Mouse (Mus musculus) embryonic facial prominence, embryonic 11.5 days (tissue): ENCODE measurements at regions not wholly inside any gene's neighbourhood (a gene's known extent, or its start where the extent isn't known, plus 50 kb on each side); places are given as distances from the start of the nearest gene placed in this dataset.

ENCODE experiments used
- ATAC-seq: fragments of 200-750 bp; cut with Nextera tagmentation; replicated peaks from 2 replicates; pipeline ENCODE4 v1.8.0; 2017; ENCODE audit warnings: low read depth; ENCODE audit not compliant: insufficient number of reproducible peaks, low FRiP score, low TSS enrichment
- DNase-seq: peaks from one replicate; pipeline ENCODE4 v3.0.0-alpha.2; 2015; ENCODE audit warnings: low spot score
- H3K27ac ChIP-seq: fragments of 300-500 bp; sonication (generic); replicated peaks from 2 replicates; pipeline ENCODE4 v1.5.1; 2014; ENCODE audit warnings: mild to moderate bottlenecking, low read depth, low read length, control low read depth
- H3K27me3 ChIP-seq: fragments of 300-500 bp; sonication (generic); 2 replicates; pipeline ENCODE4 v1.6.1; 2014; ENCODE audit warnings: mild to moderate bottlenecking, low read length, moderate library complexity, mixed read lengths; ENCODE audit not compliant: control insufficient read depth, insufficient read depth
- H3K36me3 ChIP-seq: fragments of 300-500 bp; sonication (generic); replicated peaks from 2 replicates; pipeline ENCODE4 v1.6.1; 2014; ENCODE audit warnings: low read depth, mild to moderate bottlenecking, low read length, moderate library complexity, mixed read lengths; ENCODE audit not compliant: control insufficient read depth, insufficient read depth
- H3K4me1 ChIP-seq: fragments of 300-500 bp; sonication (generic); 2 replicates; pipeline ENCODE4 v1.6.1; 2014; ENCODE audit warnings: low read length, mixed read lengths; ENCODE audit not compliant: control insufficient read depth, insufficient read depth
- H3K4me2 ChIP-seq: fragments of 300-500 bp; sonication (generic); 2 replicates; pipeline ENCODE4 v1.6.1; 2014; ENCODE audit warnings: low read depth, mild to moderate bottlenecking, control low read depth, low read length, moderate library complexity
- H3K4me3 ChIP-seq: fragments of 300-500 bp; sonication (generic); 2 replicates; pipeline ENCODE4 v1.5.1; 2014; ENCODE audit warnings: low read depth, low read length, control low read depth
- H3K9ac ChIP-seq: fragments of 300-500 bp; sonication (generic); replicated peaks from 2 replicates; pipeline ENCODE4 v1.6.1; 2014; ENCODE audit warnings: mild to moderate bottlenecking, control low read depth, low read length
- H3K9me3 ChIP-seq: fragments of 300-500 bp; sonication (generic); replicated peaks from 2 replicates; pipeline ENCODE4 v1.6.1; 2016; ENCODE audit warnings: mild to moderate bottlenecking, low read length, inconsistent platforms, mixed read lengths; ENCODE audit not compliant: control insufficient read depth
- WGBS: fragments of 180-500 bp; shearing (Covaris S2); extraction: QIAGEN DNeasy Blood & Tissue Kit; methylation state at CpG from one replicate; pipeline ENCODE4 v1.1.7; 2014; 5-methylcytosine and 5-hydroxymethylcytosine counted together

DNA sequence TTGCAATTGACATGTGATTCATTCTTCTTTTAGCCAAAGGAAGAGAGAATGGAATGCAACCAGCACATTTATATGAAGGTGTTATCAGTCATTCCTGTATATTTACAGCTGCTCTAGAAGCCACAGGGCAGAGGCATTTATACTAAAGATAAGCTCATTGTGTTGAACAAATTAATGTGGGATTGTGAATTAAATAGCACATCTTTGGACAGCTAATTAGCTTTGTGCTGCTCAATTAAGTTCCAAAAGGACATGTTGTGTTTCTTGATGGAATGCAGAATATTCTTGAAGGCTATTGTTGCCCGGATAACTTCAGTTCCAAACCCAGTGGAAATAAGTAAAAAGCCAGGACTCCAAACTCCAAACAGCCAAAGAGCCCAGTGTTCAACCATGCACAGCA is 248.4 kb downstream of the Actr3 start:
- Histone ChIP-seq H3K9me3 (no peaks in the 10 kb centered on the region), H3K27me3 (no peaks in the 10 kb centered on the region), H3K36me3 (no peaks in the 10 kb centered on the region), H3K27ac (no peak overlapping the region), H3K4me1 (no peaks in the 10 kb centered on the region), H3K9ac (no peak overlapping the region), H3K4me3 (no peak overlapping the region), H3K4me2 (no peak overlapping the region)
- no peak for DNase-seq
- ATAC-seq, result no peak
- 88% methylated on average over 1 of the region's 1 CpGs for WGBS

DNA sequence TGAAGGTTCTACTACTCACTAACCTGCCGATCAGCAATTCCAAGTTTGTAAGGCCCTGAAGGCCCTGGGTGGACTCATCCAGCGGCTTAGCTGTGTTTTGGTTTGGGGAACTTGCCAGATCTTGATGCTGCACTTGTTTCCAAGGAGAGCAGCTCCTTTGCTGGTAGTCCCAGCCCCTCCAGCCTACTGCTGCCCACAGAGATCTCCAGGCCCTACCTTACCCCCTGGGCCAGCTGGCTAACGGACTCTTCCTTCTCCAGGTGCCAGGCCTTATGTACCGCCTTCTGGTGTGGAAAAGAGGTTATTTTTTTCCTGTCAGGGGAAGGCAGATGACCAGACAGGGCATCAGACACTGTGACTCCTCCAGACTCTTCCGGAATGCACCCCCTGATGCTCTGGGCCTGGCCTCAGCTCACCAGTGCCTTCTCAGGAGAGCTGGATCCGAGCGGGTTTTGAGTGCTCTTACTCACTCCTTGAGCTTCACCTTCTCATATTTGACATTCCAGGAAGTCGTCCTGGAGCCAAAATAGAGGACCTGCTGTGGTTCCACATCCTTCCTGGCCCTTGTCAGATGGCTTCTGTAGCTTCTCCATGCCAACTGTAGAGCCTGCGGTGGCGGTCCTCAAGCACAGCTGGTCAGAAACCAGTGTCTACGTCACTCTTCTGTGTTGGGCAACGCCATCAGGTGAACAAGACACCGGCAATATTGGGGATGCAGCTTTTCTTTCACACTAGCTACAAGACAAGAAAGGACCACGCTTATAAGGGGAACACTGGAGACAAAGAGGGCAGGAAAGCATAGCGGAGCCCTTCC is 259.2 kb downstream of the Actr3 start:
- H3K4me3 ChIP-seq, result no peak overlapping the region
- ATAC-seq (no peak), DNase-seq (no peak)
- WGBS, result 88% methylated on average over 15 of the region's 15 CpGs
- no peaks in the 10 kb centered on the region for H3K36me3 ChIP-seq
- H3K4me2 ChIP-seq, result no peak overlapping the region
- no peaks in the 10 kb centered on the region for H3K4me1 ChIP-seq
- no peaks in the 10 kb centered on the region for H3K27me3 ChIP-seq
- no peaks in the 10 kb centered on the region for H3K9me3 ChIP-seq
- H3K9ac ChIP-seq, result no peak overlapping the region
- no peak overlapping the region for H3K27ac ChIP-seq

DNA sequence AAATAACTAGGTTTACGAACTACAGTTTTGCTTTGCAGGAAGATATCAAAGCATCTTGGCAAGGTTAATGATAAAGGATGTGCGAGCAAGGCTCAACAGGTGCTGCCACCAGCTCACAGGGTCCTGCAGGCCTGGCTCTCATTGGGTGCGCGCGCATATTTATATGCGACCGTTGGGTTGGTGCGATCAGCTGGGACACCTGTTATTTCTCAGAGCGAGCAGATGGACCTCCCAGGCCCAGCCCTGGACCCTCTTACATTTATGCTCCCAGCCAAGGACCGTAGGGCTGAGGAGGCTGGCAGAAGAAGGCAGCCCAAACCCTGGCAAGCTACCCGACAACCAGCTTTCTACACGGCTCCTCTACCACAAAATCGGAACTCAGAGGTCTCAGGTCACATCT is 260.8 kb downstream of the Actr3 start:
- no peak overlapping the region for H3K9ac ChIP-seq
- WGBS, result 91% methylated on average over 13 of the region's 13 CpGs

DNA sequence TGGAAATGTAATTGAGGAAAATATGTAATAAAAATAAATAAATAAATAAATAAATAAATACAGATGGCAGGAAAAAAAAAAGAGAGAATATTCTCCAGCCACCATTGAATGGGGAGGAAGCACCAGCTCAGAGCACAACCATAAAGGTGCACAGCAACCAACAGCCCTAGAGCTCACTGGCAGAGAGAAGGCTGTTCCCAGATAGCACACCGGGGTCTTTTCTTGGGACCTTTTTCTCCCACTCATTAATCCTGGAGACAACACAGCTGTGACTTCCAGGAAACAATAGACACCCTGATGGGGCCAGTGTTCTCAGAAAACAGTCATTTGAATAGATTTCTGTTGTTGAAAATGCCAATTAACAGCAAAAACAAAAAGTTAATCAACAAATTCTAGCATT is 263.1 kb downstream of the Actr3 start:
- ATAC-seq (no peak), DNase-seq (no peak)
- 50% methylated on average over 1 of the region's 1 CpGs for WGBS
- Histone ChIP-seq H3K27me3 (no peaks in the 10 kb centered on the region), H3K36me3 (no peaks in the 10 kb centered on the region), H3K27ac (no peak overlapping the region), H3K9me3 (no peaks in the 10 kb centered on the region), H3K4me2 (no peak overlapping the region), H3K4me1 (no peaks in the 10 kb centered on the region), H3K4me3 (no peak overlapping the region), H3K9ac (no peak overlapping the region)

More for the DNA sequence above, 260.8 kb downstream of the Actr3 start:
- H3K27ac ChIP-seq, result no peak overlapping the region
- no peak overlapping the region for H3K4me2 ChIP-seq
- no peaks in the 10 kb centered on the region for H3K9me3 ChIP-seq
- H3K36me3 ChIP-seq, result no peaks in the 10 kb centered on the region
- H3K4me1 ChIP-seq, result no peaks in the 10 kb centered on the region
- H3K27me3 ChIP-seq, result no peaks in the 10 kb centered on the region
- DNase-seq (no peak), ATAC-seq (no peak)
- H3K4me3 ChIP-seq, result no peak overlapping the region

DNA sequence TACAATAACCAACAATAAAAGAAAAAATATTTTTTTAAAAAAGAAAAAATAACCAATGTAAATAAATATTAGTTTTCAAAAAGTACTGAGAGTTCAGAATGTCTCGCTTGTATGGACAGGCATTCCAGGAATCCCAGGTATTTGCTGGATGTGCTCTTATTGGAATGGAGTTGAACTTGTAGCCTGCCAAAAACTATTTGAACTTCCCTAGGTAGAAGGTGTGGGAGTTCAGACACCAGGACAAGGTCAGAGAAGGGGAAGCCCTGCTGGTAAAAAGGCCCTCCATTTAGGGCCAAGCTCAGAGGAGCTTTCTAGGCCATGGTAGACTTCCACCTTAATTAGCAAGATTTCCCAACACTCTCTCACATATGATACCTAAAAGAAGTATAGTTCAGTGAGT is 270.3 kb downstream of the Actr3 start:
- 87% methylated on average over 1 of the region's 1 CpGs for WGBS
- DNase-seq, result no peak
- no peak for ATAC-seq
- Histone ChIP-seq H3K4me1 (no peaks in the 10 kb centered on the region), H3K36me3 (no peaks in the 10 kb centered on the region), H3K9me3 (no peaks in the 10 kb centered on the region), H3K4me2 (no peak overlapping the region), H3K4me3 (no peak overlapping the region), H3K27me3 (no peaks in the 10 kb centered on the region), H3K9ac (no peak overlapping the region), H3K27ac (no peak overlapping the region)

DNA sequence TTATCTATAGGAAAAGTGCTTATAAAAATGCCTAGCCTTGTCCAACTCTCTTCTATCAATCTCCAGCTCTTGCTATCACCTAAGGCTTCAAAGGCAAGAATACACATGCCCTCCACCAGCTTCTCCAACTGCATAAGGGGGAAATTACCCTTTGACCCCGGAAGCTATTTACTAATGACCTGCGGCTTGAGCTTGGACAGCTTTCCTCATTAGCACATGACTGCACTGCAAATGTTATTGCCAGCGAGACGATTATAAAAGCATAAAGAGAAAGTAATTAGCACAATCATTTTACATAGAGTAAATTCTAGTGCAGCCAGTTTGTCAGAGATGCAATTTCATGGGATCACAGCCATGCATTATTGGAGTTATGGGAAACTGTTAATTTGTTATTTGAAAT is 277.0 kb downstream of the Actr3 start:
- no peak for ATAC-seq
- WGBS, result 62% methylated on average over 4 of the region's 4 CpGs

DNA sequence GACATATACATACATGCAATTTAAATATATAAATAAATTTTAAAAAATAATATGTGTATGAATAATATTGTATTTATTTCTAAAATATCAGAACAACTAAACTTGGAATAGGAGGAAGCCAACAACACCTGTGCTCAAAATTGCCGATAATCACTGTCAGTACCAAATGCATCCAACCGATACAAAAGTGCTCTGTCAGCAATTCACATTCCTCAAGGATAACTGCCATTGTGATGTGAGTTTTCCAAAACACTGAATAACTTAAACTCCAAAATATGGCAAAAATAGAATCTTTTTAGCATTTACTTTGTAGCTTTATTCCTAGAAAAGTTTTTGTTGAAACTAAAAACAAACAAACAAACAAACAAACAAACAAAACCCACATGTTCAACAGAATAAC is 279.4 kb downstream of the Actr3 start:
- no peak for ATAC-seq
- 93% methylated on average over 2 of the region's 2 CpGs for WGBS
- H3K36me3 ChIP-seq, result no peaks in the 10 kb centered on the region
- H3K4me3 ChIP-seq, result no peak overlapping the region
- no peaks in the 10 kb centered on the region for H3K9me3 ChIP-seq
- H3K9ac ChIP-seq, result no peak overlapping the region
- H3K27ac ChIP-seq, result no peak overlapping the region
- no peak overlapping the region for H3K4me2 ChIP-seq
- no peaks in the 10 kb centered on the region for H3K27me3 ChIP-seq
- DNase-seq, result no peak
- H3K4me1 ChIP-seq, result no peaks in the 10 kb centered on the region

More for the DNA sequence above, 277.0 kb downstream of the Actr3 start:
- H3K4me1 ChIP-seq, result no peaks in the 10 kb centered on the region
- H3K36me3 ChIP-seq, result no peaks in the 10 kb centered on the region
- no peaks in the 10 kb centered on the region for H3K27me3 ChIP-seq
- H3K4me2 ChIP-seq, result no peak overlapping the region
- no peaks in the 10 kb centered on the region for H3K9me3 ChIP-seq
- no peak overlapping the region for H3K27ac ChIP-seq
- H3K9ac ChIP-seq, result no peak overlapping the region
- no peak for DNase-seq
- H3K4me3 ChIP-seq, result no peak overlapping the region

DNA sequence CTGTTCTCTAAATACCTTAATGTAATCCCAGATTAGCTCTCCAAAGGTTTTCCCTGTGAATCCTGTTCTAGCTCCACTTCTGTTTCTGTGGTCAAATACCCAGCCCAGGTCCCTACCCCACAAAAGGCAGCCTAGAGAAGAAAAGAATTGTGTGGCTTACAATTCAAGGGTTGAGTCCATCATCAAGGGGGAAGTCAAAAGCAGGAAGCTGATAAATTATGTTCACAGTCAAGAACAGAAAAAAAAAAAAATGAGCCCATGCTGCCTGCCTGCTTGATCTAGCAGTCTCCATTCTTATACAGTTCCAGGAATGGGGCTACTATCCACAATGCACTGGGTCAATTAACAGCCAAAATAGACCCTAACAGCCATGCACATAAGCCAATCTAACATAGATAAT is 285.7 kb downstream of the Actr3 start:
- Histone ChIP-seq H3K9me3 (no peaks in the 10 kb centered on the region), H3K4me1 (no peaks in the 10 kb centered on the region), H3K9ac (no peak overlapping the region), H3K27ac (no peak overlapping the region), H3K4me2 (no peak overlapping the region), H3K4me3 (no peak overlapping the region), H3K36me3 (no peaks in the 10 kb centered on the region), H3K27me3 (no peaks in the 10 kb centered on the region)
- no peak for ATAC-seq
- DNase-seq, result no peak
